Mouse (Mus musculus) ES-Bruce4 (cell line): ENCODE data around the gene St6galnac3.

Experiments
- CTCF ChIP-seq: IDR thresholded peaks from one replicate; pipeline ENCODE4 v1.8.1; 2011; ENCODE audit warnings: low read depth, low read length
- POLR2A ChIP-seq: IDR thresholded peaks from one replicate; pipeline ENCODE4 v1.8.1; 2011; ENCODE audit warnings: low read length; ENCODE audit not compliant: insufficient read depth

- TF ChIP-seq CTCF (no peak), POLR2A (no peak)
Observed at GRCm38 (mm10) chr3:153584836-153585235, 140.1 kb downstream of the St6galnac3 start.
